9 mouse cellular contexts compared by ENCODE assay signal in genomic region chr4:4717763-4718347, GRCm38 (mm10).
A peak's percentile ranks its signal among the peaks of the same experiment; 100 is the strongest.
DNase-seq lines count a peak whose midpoint lies in the region; ATAC-seq and TF ChIP-seq lines count a peak whose summit lies in the region.
"Had no signal": no experiment of that assay in that cellular context is flagged by ENCODE, and none has a peak within 500 bp of the region (broad histone marks: within the 10 kb centered on the region; RNA-seq: fewer than 3 reads in every experiment).

No protein-coding gene starts in this region.

- H3K4me3 ChIP-seq in CH12.LX (replicated peaks in 1 of 3; ENCODE audit: low read depth in 2 of 3, low read length in 2 of 3, poor library complexity in 1 of 3) = no peak overlapping the region
- no peak overlapping the region for H3K4me3 ChIP-seq in hindbrain, embryonic 14.5 days (replicated peaks; ENCODE audit: low read length)

- H3K27ac ChIP-seq in CH12.LX (ENCODE audit: insufficient read depth, low read depth) = no peak overlapping the region
- no peak overlapping the region for H3K27ac ChIP-seq in hindbrain, embryonic 14.5 days
- H3K27ac ChIP-seq: macrophage had no signal

- H3K4me1 ChIP-seq in CH12.LX (ENCODE audit: control insufficient read depth in 1 of 2, insufficient read depth in 2 of 2) = peaks cover 0 to 2% of the 10 kb centered on the region in 2 experiments; a peak in 1 of 4 replicates
- no peaks in the 10 kb centered on the region for H3K4me1 ChIP-seq in hindbrain, embryonic 14.5 days (replicated peaks; ENCODE audit: control insufficient read depth, insufficient read depth, low read length)

- TF ChIP-seq EP300 in CH12.LX (IDR thresholded peaks at IDR 0.05; ENCODE audit: low read length) = no peak

- H3K27me3 ChIP-seq in CH12.LX (replicated peaks) = no peaks in the 10 kb centered on the region
- H3K27me3 ChIP-seq in hindbrain, embryonic 14.5 days (ENCODE audit: control insufficient read depth, insufficient read depth, low read length) = no peaks in the 10 kb centered on the region

- H3K79me2 ChIP-seq in CH12.LX (replicated peaks; ENCODE audit: control insufficient read depth, extremely low read depth, insufficient read depth, poor library complexity, severe bottlenecking) = no peaks in the 10 kb centered on the region

- peak; percentile 59 for TF ChIP-seq RAD21 in CH12.LX (IDR thresholded peaks at IDR 0.05; ENCODE audit: low read depth, low read length)

- H3K36me3 ChIP-seq in CH12.LX (replicated peaks in 1 of 2; ENCODE audit: control insufficient read depth in 1 of 2, insufficient read depth in 1 of 2, low read length in 1 of 2) = no peaks in the 10 kb centered on the region
- no peaks in the 10 kb centered on the region for H3K36me3 ChIP-seq in hindbrain, embryonic 14.5 days (replicated peaks; ENCODE audit: control insufficient read depth, insufficient read depth)

- H3K9me3 ChIP-seq in CH12.LX (replicated peaks; ENCODE audit: low read length) = no peaks in the 10 kb centered on the region
- no peaks in the 10 kb centered on the region for H3K9me3 ChIP-seq in hindbrain, embryonic 14.5 days (ENCODE audit: control insufficient read depth, low read length)

- H3K9ac ChIP-seq in CH12.LX (ENCODE audit: insufficient read depth, low read depth) = no peak overlapping the region
- H3K9ac ChIP-seq in hindbrain, embryonic 14.5 days = no peak overlapping the region

- WGBS in hindbrain, embryonic 14.5 days = 72% methylated on average over 4 of the region's 4 CpGs

- dilution Hi-C loops in CH12.LX (cut with MboI; ENCODE audit: extremely low pct_ligation_motif_present, extremely low pct_unique_long_range_greater_than_20kb, low sequenced_read_pairs) = no loop called here

- peak; percentile 21 for DNase-seq in embryo, embryonic 10.5 days (ENCODE audit: low spot score)
- no peak for DNase-seq in embryo, embryonic 9.5 days (ENCODE audit: extremely low spot score)
- DNase-seq in layer of hippocampus, adult 11-12 months (ENCODE audit: low spot score) = peak; percentile 52
- DNase-seq in layer of hippocampus, adult 9-11 months = no peak
- no peak for DNase-seq in CH12.LX (ENCODE audit: extremely low read depth)
- peak; percentile 78 for DNase-seq in hindbrain, embryonic 14.5 days (ENCODE audit: low spot score)
- no peak for DNase-seq in ovary, postnatal 36 days (ENCODE audit: low spot score)
- DNase-seq in adrenal gland, postnatal 10 days = no peak

- no peak overlapping the region for H3K4me2 ChIP-seq in CH12.LX (ENCODE audit: insufficient read depth, low read depth, poor library complexity, severe bottlenecking)
- no peak overlapping the region for H3K4me2 ChIP-seq in hindbrain, embryonic 14.5 days (replicated peaks)

- TF ChIP-seq POLR2A in CH12.LX (IDR thresholded peaks at IDR 0.05; ENCODE audit: low read depth, low read length) = no peak

- no peak for ATAC-seq in hindbrain, embryonic 14.5 days (ENCODE audit: low FRiP score)

- in situ Hi-C loops in CH12.LX (cut with MboI; ENCODE audit: low pct_ligation_motif_present, low pct_unique_long_range_greater_than_20kb, low sequenced_read_pairs) = loop anchor here (25.0 kb wide), 2 partner anchors 581 to 756 kb away; partner anchors contain the start of gene Gm11808

- peak in 1 of 2 experiments; percentile 52; a peak in 2 of 4 replicates for TF ChIP-seq CTCF in CH12.LX (conservative IDR thresholded peaks at IDR 0.05 in 1 of 2, IDR thresholded peaks at IDR 0.05 in 1 of 2; ENCODE audit: low read depth in 2 of 2, low read length in 2 of 2)

TF ChIP-seq in CH12.LX, 34 proteins besides CTCF, POLR2A, EP300 and RAD21:
- no peak for TF ChIP-seq USF1 (IDR thresholded peaks at IDR 0.05; ENCODE audit: low read depth, low read length)
- TF ChIP-seq KAT2A (IDR thresholded peaks at IDR 0.05; ENCODE audit: insufficient replicate concordance, low read length) = no peak
- no peak for TF ChIP-seq CHD2 (IDR thresholded peaks at IDR 0.05; ENCODE audit: low read length)
- TF ChIP-seq SIN3A (IDR thresholded peaks at IDR 0.05; ENCODE audit: low read length) = no peak
- TF ChIP-seq USF2 (conservative IDR thresholded peaks at IDR 0.05; ENCODE audit: low read depth, low read length) = no peak
- TF ChIP-seq ETS1 (conservative IDR thresholded peaks at IDR 0.05; ENCODE audit: low read depth, low read length) = no peak
- TF ChIP-seq MEF2A (IDR thresholded peaks at IDR 0.05; ENCODE audit: borderline replicate concordance, low read depth, low read length) = no peak
- TF ChIP-seq SMC3 (IDR thresholded peaks at IDR 0.05; ENCODE audit: low read depth, low read length) = no peak; the same call in 1 of the 2 replicates
- TF ChIP-seq JUN (IDR thresholded peaks at IDR 0.05; ENCODE audit: insufficient read depth, low read depth, low read length) = no peak
TF ChIP-seq in CH12.LX: peak in this region for 0.

Comparison
In these comparisons a context has a peak if more than half of its experiments do, and no peak if none do; other contexts are left out.
1. DNase-seq: peak in embryo, embryonic 10.5 days (single experiment), layer of hippocampus, adult 11-12 months (single experiment) and hindbrain, embryonic 14.5 days (single experiment); none in embryo, embryonic 9.5 days (single experiment), layer of hippocampus, adult 9-11 months (single experiment), CH12.LX (single experiment), ovary, postnatal 36 days (single experiment) and adrenal gland, postnatal 10 days (single experiment).